Mouse (Mus musculus): ENCODE measurements around the gene Tcaf1. TPM values are rescaled to one million over a fixed set of nuclear protein-coding genes. Genes with fewer than 3 reads are reported as not detected.
A peak's percentile ranks its signal among the peaks of the same experiment; 100 is the strongest.

Gene Tcaf1
- polyA plus RNA-seq, 1 experiment from 2014 or later, result 39.1 TPM

GRCm38 (mm10) chr6:42689761-42690160 is 20.1 kb downstream of the Tcaf1 start:
- ATAC-seq (replicated peaks; ENCODE audit: extremely low read depth, insufficient read depth, low FRiP score), result no peak
- no peak overlapping the region for H3K9ac ChIP-seq (ENCODE audit: low read length)
- no peak overlapping the region for H3K4me2 ChIP-seq (ENCODE audit: low read depth, low read length)
- H3K9me3 ChIP-seq (replicated peaks; ENCODE audit: control insufficient read depth, low read length), result no peaks in the 10 kb centered on the region
- no peak overlapping the region for H3K27ac ChIP-seq (ENCODE audit: low read length)
- H3K27me3 ChIP-seq (ENCODE audit: control insufficient read depth, insufficient read depth, low read length), result no peaks in the 10 kb centered on the region
- H3K36me3 ChIP-seq (ENCODE audit: control insufficient read depth, insufficient read depth), result peaks cover 17% of the 10 kb centered on the region
- H3K4me3 ChIP-seq (ENCODE audit: low read length), result no peak overlapping the region
- H3K4me1 ChIP-seq (ENCODE audit: control insufficient read depth, insufficient read depth, low read length), result peaks cover 12% of the 10 kb centered on the region

DNA sequence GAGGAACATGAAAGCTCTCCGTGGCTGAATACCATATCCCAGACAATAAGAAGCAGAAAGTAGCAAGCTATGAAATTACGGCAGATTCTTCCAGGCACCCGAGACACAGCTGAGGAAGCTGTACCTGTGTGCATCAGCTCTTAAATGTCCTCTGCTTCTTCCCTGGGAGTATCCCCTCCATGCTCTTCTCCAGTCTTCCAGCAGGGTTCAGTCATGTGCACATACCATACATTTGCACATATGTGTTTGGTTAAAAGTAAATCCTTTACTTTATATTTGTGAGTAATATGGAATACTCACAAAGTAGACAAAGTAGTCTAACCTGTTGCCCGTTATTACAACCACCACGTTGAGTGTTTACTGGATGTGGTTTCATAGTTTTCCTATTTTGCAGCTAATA is 22.0 kb downstream of the Tcaf1 start:
- Histone ChIP-seq H3K27me3 (ENCODE audit: control insufficient read depth, insufficient read depth, low read length) (no peaks in the 10 kb centered on the region), H3K9me3 (replicated peaks; ENCODE audit: control insufficient read depth, low read length) (no peaks in the 10 kb centered on the region), H3K27ac (ENCODE audit: low read length) (no peak overlapping the region), H3K9ac (ENCODE audit: low read length) (no peak overlapping the region), H3K36me3 (ENCODE audit: control insufficient read depth, insufficient read depth) (peaks cover 19% of the 10 kb centered on the region), H3K4me2 (ENCODE audit: low read depth, low read length) (no peak overlapping the region), H3K4me1 (ENCODE audit: control insufficient read depth, insufficient read depth, low read length) (peaks cover 7% of the 10 kb centered on the region), H3K4me3 (ENCODE audit: low read length) (no peak overlapping the region)
- ATAC-seq (replicated peaks; ENCODE audit: extremely low read depth, insufficient read depth, low FRiP score), result no peak
- 86% methylated on average over 5 of the region's 5 CpGs for WGBS

DNA sequence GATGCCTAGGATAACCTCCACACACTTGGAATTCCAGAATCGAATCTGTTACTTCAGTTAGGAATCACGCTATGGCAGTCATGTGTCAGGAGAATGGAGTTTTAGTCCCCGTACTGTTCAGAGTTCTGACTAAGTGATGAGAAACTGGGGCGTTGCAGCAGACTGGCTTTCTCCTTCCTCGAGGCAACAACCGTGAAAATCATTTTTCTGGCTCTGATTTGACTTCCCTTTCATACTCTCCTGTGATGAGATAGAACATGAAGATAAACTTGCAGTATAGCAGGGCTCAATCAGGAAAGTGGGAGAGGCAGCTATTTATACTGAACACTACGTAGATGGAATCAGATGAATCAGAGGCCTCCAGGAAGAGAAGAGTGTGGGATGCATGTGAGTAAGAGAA is 29.8 kb downstream of the Tcaf1 start:
- ATAC-seq (replicated peaks; ENCODE audit: extremely low read depth, insufficient read depth, low FRiP score), result no peak
- H3K9ac ChIP-seq (ENCODE audit: low read length), result no peak overlapping the region
- peaks cover 27% of the 10 kb centered on the region for H3K36me3 ChIP-seq (ENCODE audit: control insufficient read depth, insufficient read depth)
- no peaks in the 10 kb centered on the region for H3K27me3 ChIP-seq (ENCODE audit: control insufficient read depth, insufficient read depth, low read length)
- H3K4me3 ChIP-seq (ENCODE audit: low read length), result no peak overlapping the region
- no peaks in the 10 kb centered on the region for H3K9me3 ChIP-seq (replicated peaks; ENCODE audit: control insufficient read depth, low read length)
- no peaks in the 10 kb centered on the region for H3K4me1 ChIP-seq (ENCODE audit: control insufficient read depth, insufficient read depth, low read length)
- WGBS, result 75% methylated on average over 7 of the region's 7 CpGs
- H3K4me2 ChIP-seq (ENCODE audit: low read depth, low read length), result no peak overlapping the region
- no peak overlapping the region for H3K27ac ChIP-seq (ENCODE audit: low read length)

GRCm38 (mm10) chr6:42676011-42676410 is 33.9 kb downstream of the Tcaf1 start:
- H3K9me3 ChIP-seq (replicated peaks; ENCODE audit: control insufficient read depth, low read length), result no peaks in the 10 kb centered on the region
- no peak overlapping the region for H3K4me2 ChIP-seq (ENCODE audit: low read depth, low read length)
- no peak overlapping the region for H3K4me3 ChIP-seq (ENCODE audit: low read length)
- peaks cover 52% of the 10 kb centered on the region for H3K36me3 ChIP-seq (ENCODE audit: control insufficient read depth, insufficient read depth)
- no peak for ATAC-seq (replicated peaks; ENCODE audit: extremely low read depth, insufficient read depth, low FRiP score)
- no peak overlapping the region for H3K9ac ChIP-seq (ENCODE audit: low read length)
- H3K27ac ChIP-seq (ENCODE audit: low read length), result no peak overlapping the region
- H3K27me3 ChIP-seq (ENCODE audit: control insufficient read depth, insufficient read depth, low read length), result no peaks in the 10 kb centered on the region
- H3K4me1 ChIP-seq (ENCODE audit: control insufficient read depth, insufficient read depth, low read length), result no peaks in the 10 kb centered on the region
- 95% methylated on average over 3 of the region's 3 CpGs for WGBS

DNA sequence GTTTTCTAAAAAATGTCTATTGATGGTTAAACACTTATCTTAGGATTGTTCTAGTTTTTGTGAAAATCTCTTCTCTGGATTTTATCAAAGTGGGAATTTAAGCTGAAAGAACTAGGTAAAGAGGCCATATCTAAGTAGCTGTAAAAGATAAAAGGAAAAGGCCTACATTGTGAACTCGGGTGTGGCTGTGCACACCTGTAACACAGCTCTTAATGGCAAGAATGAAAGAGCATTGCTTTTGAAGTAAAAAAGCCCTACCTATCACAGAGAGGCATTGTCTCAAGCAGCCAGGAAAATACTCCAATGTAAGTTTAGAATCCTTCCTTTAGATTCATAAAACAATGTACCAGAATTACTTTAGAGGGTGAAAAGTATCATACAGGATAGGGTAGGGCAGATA is 38.1 kb downstream of the Tcaf1 start:
- 86% methylated on average over 1 of the region's 1 CpGs for WGBS
- peaks cover 46% of the 10 kb centered on the region for H3K36me3 ChIP-seq (ENCODE audit: control insufficient read depth, insufficient read depth)

DNA sequence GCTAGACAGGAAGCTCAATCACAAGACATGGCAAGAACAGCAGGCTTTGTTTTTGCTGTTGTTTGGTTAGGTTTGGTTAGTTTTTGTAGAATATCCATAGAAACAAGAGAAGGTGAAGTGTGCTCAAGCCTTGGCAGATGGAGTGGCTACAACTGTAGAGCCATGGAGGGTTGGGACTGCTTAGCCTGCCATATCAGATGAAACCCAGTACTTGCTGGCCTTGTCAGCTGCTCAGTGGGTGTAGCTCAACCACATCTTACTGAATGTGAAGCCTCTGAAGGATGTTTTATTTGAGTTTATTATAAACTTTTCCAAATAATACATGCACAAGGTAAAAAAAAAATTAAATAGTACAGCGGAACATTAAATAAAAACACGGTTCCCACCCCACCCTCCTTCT is 42.2 kb downstream of the Tcaf1 start:
- H3K36me3 ChIP-seq (ENCODE audit: control insufficient read depth, insufficient read depth), result peaks cover 16% of the 10 kb centered on the region
- H3K4me3 ChIP-seq (ENCODE audit: low read length), result no peak overlapping the region
- H3K27me3 ChIP-seq (ENCODE audit: control insufficient read depth, insufficient read depth, low read length), result no peaks in the 10 kb centered on the region
- no peak for ATAC-seq (replicated peaks; ENCODE audit: extremely low read depth, insufficient read depth, low FRiP score)
- H3K27ac ChIP-seq (ENCODE audit: low read length), result no peak overlapping the region
- no peak overlapping the region for H3K9ac ChIP-seq (ENCODE audit: low read length)
- 87% methylated on average over 2 of the region's 2 CpGs for WGBS
- no peak overlapping the region for H3K4me2 ChIP-seq (ENCODE audit: low read depth, low read length)
- H3K9me3 ChIP-seq (replicated peaks; ENCODE audit: control insufficient read depth, low read length), result no peaks in the 10 kb centered on the region
- no peaks in the 10 kb centered on the region for H3K4me1 ChIP-seq (ENCODE audit: control insufficient read depth, insufficient read depth, low read length)

More for the DNA sequence above, 38.1 kb downstream of the Tcaf1 start:
- no peak overlapping the region for H3K27ac ChIP-seq (ENCODE audit: low read length)
- no peak overlapping the region for H3K4me3 ChIP-seq (ENCODE audit: low read length)
- H3K4me2 ChIP-seq (ENCODE audit: low read depth, low read length), result no peak overlapping the region
- H3K9me3 ChIP-seq (replicated peaks; ENCODE audit: control insufficient read depth, low read length), result no peaks in the 10 kb centered on the region
- no peaks in the 10 kb centered on the region for H3K4me1 ChIP-seq (ENCODE audit: control insufficient read depth, insufficient read depth, low read length)
- no peak for ATAC-seq (replicated peaks; ENCODE audit: extremely low read depth, insufficient read depth, low FRiP score)
- no peaks in the 10 kb centered on the region for H3K27me3 ChIP-seq (ENCODE audit: control insufficient read depth, insufficient read depth, low read length)
- H3K9ac ChIP-seq (ENCODE audit: low read length), result no peak overlapping the region

DNA sequence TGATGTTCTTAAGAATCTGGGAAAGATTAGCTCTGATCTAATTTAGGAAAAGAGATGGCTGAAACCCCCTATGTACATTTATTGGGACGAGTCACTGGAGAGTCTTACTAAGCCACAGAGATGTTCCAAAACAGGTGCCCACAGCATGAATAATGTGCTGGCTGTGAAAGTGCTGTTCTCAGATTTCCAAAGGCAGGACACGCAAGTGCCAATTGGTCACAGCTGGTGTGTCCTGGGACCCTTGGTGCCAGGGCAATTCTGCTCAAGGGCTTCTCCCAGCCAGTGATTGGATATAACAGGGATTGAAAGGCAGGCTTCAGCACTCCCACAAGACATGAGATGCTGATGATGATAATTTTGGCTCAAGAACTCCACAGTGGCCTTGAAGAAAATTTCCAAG is 48.1 kb downstream of the Tcaf1 start:
- Histone ChIP-seq H3K27ac (ENCODE audit: low read length) (no peak overlapping the region), H3K27me3 (ENCODE audit: control insufficient read depth, insufficient read depth, low read length) (no peaks in the 10 kb centered on the region), H3K9ac (ENCODE audit: low read length) (no peak overlapping the region), H3K4me3 (ENCODE audit: low read length) (no peak overlapping the region), H3K36me3 (ENCODE audit: control insufficient read depth, insufficient read depth) (no peaks in the 10 kb centered on the region), H3K4me1 (ENCODE audit: control insufficient read depth, insufficient read depth, low read length) (no peaks in the 10 kb centered on the region), H3K4me2 (ENCODE audit: low read depth, low read length) (no peak overlapping the region), H3K9me3 (replicated peaks; ENCODE audit: control insufficient read depth, low read length) (no peaks in the 10 kb centered on the region)
- 54% methylated on average over 2 of the region's 2 CpGs for WGBS
- no peak for ATAC-seq (replicated peaks; ENCODE audit: extremely low read depth, insufficient read depth, low FRiP score)

GRCm38 (mm10) chr6:42644912-42645549 is 64.9 kb downstream of the Tcaf1 start, which contains the start of gene Tcaf2:
Gene Tcaf2 (minus strand): TSS chr6:42645254.
- peak within 1 kb of the TSS; percentile 77 for H3K4me2 ChIP-seq (ENCODE audit: low read depth, low read length)

GRCm38 (mm10) chr6:42634393-42634792 is 75.5 kb downstream of the Tcaf1 start:
- no peak for ATAC-seq (replicated peaks; ENCODE audit: extremely low read depth, insufficient read depth, low FRiP score)
- no peak overlapping the region for H3K9ac ChIP-seq (ENCODE audit: low read length)
- H3K27me3 ChIP-seq (ENCODE audit: control insufficient read depth, insufficient read depth, low read length), result no peaks in the 10 kb centered on the region
- no peak overlapping the region for H3K4me2 ChIP-seq (ENCODE audit: low read depth, low read length)
- WGBS, result 64% methylated on average over 5 of the region's 5 CpGs
- no peaks in the 10 kb centered on the region for H3K4me1 ChIP-seq (ENCODE audit: control insufficient read depth, insufficient read depth, low read length)
- H3K36me3 ChIP-seq (ENCODE audit: control insufficient read depth, insufficient read depth), result no peaks in the 10 kb centered on the region
- no peak overlapping the region for H3K27ac ChIP-seq (ENCODE audit: low read length)
- no peak overlapping the region for H3K4me3 ChIP-seq (ENCODE audit: low read length)
- H3K9me3 ChIP-seq (replicated peaks; ENCODE audit: control insufficient read depth, low read length), result no peaks in the 10 kb centered on the region

More at GRCm38 (mm10) chr6:42644912-42645549, 64.9 kb downstream of the Tcaf1 start, which contains the start of gene Tcaf2:
- H3K4me1 ChIP-seq (ENCODE audit: control insufficient read depth, insufficient read depth, low read length), result no peaks in the 10 kb centered on the region
- peak within 1 kb of the TSS; percentile 64 for H3K4me3 ChIP-seq (ENCODE audit: low read length)
- H3K36me3 ChIP-seq (ENCODE audit: control insufficient read depth, insufficient read depth), result no peaks in the 10 kb centered on the region
- H3K27ac ChIP-seq (ENCODE audit: low read length), result no peak within 1 kb of the TSS; the same call in 1 of the 2 replicates
- H3K9me3 ChIP-seq (replicated peaks; ENCODE audit: control insufficient read depth, low read length), result no peaks in the 10 kb centered on the region
- peak; percentile 97 for ATAC-seq (replicated peaks; ENCODE audit: extremely low read depth, insufficient read depth, low FRiP score)
- WGBS, result 0% methylated on average over 23 of the region's 23 CpGs
- H3K27me3 ChIP-seq (ENCODE audit: control insufficient read depth, insufficient read depth, low read length), result no peaks in the 10 kb centered on the region
- peak within 1 kb of the TSS; percentile 62 for H3K9ac ChIP-seq (ENCODE audit: low read length)

Measured in heart, embryonic 16.5 days (tissue).